Mouse (Mus musculus): ENCODE measurements around the gene Cacna1d. TPM values are rescaled to one million over a fixed set of nuclear protein-coding genes. Genes with fewer than 3 reads are reported as not detected.

Gene Cacna1d
- total and polyA plus RNA-seq, 2 experiments, result 0.55 to 0.72 TPM

DNA sequence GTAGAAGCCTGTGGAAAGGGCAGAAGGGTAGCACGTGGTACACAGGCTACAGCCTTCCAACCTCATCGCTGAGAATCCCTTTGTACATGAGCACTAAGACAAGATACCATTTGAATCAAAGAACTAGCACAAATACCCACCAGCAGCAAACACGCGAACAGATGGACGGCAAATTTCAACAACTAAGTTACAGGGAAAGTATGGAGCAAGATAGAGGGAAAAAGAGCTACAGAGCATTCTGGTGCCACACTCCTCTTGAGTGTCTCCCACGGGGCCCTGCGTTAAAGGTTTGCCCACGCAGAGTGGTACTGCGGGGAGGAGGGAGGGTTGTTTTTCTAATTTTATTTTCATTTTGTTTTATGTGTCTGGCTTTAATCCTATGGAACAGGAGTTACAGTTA is 215.7 kb downstream of the Cacna1d start:
- Histone ChIP-seq H3K27me3 (ENCODE audit: control insufficient read depth, insufficient read depth, low read length) (no peaks in the 10 kb centered on the region), H3K4me1 (ENCODE audit: control insufficient read depth, insufficient read depth, low read length) (no peaks in the 10 kb centered on the region), H3K9ac (ENCODE audit: low read depth, low read length) (no peak overlapping the region), H3K27ac (replicated peaks; ENCODE audit: insufficient read depth, low read depth, low read length) (no peak overlapping the region), H3K36me3 (ENCODE audit: control insufficient read depth, insufficient read depth, low read length) (no peaks in the 10 kb centered on the region), H3K79me2 (ENCODE audit: control insufficient read depth, insufficient read depth, low read length) (no peaks in the 10 kb centered on the region), H3K4me3 (ENCODE audit: insufficient read depth, low read depth, low read length) (no peak overlapping the region)
- no peak for DNase-seq (ENCODE audit: extremely low read depth, low read depth, low spot score)
- TF ChIP-seq CTCF (IDR thresholded peaks at IDR 0.05; ENCODE audit: low read depth, low read length) (no peak), POLR2A (IDR thresholded peaks at IDR 0.05; ENCODE audit: extremely low read depth, insufficient read depth, low read length) (no peak)
- WGBS, result 92% methylated on average over 9 of the region's 9 CpGs

DNA sequence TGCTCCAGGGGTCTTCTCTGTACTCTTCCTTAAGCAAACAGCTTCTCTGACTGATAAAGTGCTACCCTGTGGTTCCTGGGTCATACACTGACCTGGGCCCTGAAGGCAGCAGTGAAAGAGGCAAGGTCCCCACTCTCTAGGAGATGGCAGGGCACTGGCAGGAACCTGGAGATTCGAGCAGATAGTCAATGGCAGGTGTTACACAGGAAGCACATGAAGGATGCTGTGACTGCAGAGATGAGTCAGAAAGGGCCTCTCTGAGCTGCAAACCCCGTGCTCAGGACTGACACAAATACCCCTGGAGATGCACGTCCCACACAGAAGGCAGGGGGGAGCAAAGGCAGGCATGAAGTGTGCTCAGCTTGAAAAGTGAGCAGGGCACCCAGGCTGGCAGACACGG is 218.3 kb downstream of the Cacna1d start:
- Histone ChIP-seq H3K9ac (ENCODE audit: low read depth, low read length) (no peak overlapping the region), H3K79me2 (ENCODE audit: control insufficient read depth, insufficient read depth, low read length) (no peaks in the 10 kb centered on the region), H3K27me3 (ENCODE audit: control insufficient read depth, insufficient read depth, low read length) (no peaks in the 10 kb centered on the region; the same call in 1 of the 2 replicates), H3K4me3 (ENCODE audit: insufficient read depth, low read depth, low read length) (no peak overlapping the region), H3K36me3 (ENCODE audit: control insufficient read depth, insufficient read depth, low read length) (no peaks in the 10 kb centered on the region), H3K27ac (replicated peaks; ENCODE audit: insufficient read depth, low read depth, low read length) (no peak overlapping the region), H3K4me1 (ENCODE audit: control insufficient read depth, insufficient read depth, low read length) (no peaks in the 10 kb centered on the region)
- WGBS, result 79% methylated on average over 4 of the region's 4 CpGs
- DNase-seq (ENCODE audit: extremely low read depth, low read depth, low spot score), result no peak
- TF ChIP-seq POLR2A (IDR thresholded peaks at IDR 0.05; ENCODE audit: extremely low read depth, insufficient read depth, low read length) (no peak), CTCF (IDR thresholded peaks at IDR 0.05; ENCODE audit: low read depth, low read length) (no peak)

DNA sequence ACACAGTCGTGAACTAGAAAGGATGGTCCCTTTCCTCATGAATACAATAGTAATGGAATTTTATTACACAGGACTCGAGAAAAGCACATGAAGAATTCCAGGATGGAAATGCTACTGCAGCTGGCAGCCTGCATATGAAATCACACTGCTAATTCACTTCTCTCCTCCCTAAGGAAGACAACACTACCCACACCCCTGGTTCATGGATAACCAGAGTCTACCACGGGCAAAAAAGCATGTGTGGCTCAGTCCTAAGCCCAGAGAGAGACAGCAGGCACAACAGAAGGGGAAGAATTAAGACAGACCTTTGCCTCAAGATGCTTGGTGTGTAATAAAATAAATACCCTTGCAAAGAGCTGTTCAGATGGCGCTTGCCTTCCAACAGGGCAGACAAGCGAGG is 218.7 kb downstream of the Cacna1d start:
- Histone ChIP-seq H3K4me3 (ENCODE audit: insufficient read depth, low read depth, low read length) (no peak overlapping the region), H3K27ac (replicated peaks; ENCODE audit: insufficient read depth, low read depth, low read length) (no peak overlapping the region), H3K27me3 (ENCODE audit: control insufficient read depth, insufficient read depth, low read length) (no peaks in the 10 kb centered on the region; the same call in 1 of the 2 replicates), H3K9ac (ENCODE audit: low read depth, low read length) (no peak overlapping the region), H3K4me1 (ENCODE audit: control insufficient read depth, insufficient read depth, low read length) (no peaks in the 10 kb centered on the region), H3K36me3 (ENCODE audit: control insufficient read depth, insufficient read depth, low read length) (no peaks in the 10 kb centered on the region), H3K79me2 (ENCODE audit: control insufficient read depth, insufficient read depth, low read length) (no peaks in the 10 kb centered on the region)
- no peak for DNase-seq (ENCODE audit: extremely low read depth, low read depth, low spot score)
- no peak for TF ChIP-seq POLR2A (IDR thresholded peaks at IDR 0.05; ENCODE audit: extremely low read depth, insufficient read depth, low read length)
- TF ChIP-seq CTCF (IDR thresholded peaks at IDR 0.05; ENCODE audit: low read depth, low read length), result no peak
- WGBS, result 84% methylated on average over 5 of the region's 5 CpGs

DNA sequence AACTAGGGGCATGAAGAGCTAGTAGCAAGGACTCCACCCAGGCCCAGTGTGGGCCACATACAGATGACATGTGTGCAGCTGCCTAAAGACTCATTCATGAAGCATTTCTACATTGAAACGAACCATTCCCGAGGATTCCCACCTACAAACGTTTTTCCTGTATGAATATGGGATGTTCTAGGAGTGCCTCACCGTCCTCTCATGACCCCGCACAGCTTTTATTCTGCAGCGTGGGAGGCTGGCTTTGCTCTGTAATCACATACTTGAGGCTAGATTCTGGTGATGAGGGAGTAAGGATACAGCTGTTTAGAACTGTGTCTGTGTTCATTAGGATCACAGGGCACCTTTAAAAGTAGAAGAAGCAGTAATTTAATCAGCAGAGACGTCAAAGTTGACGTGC is 219.4 kb downstream of the Cacna1d start:
- H3K4me1 ChIP-seq (ENCODE audit: control insufficient read depth, insufficient read depth, low read length), result no peaks in the 10 kb centered on the region
- no peaks in the 10 kb centered on the region for H3K36me3 ChIP-seq (ENCODE audit: control insufficient read depth, insufficient read depth, low read length)
- no peaks in the 10 kb centered on the region for H3K79me2 ChIP-seq (ENCODE audit: control insufficient read depth, insufficient read depth, low read length)
- TF ChIP-seq POLR2A (IDR thresholded peaks at IDR 0.05; ENCODE audit: extremely low read depth, insufficient read depth, low read length), result no peak
- no peak for TF ChIP-seq CTCF (IDR thresholded peaks at IDR 0.05; ENCODE audit: low read depth, low read length)
- H3K4me3 ChIP-seq (ENCODE audit: insufficient read depth, low read depth, low read length), result no peak overlapping the region
- no peak for DNase-seq (ENCODE audit: extremely low read depth, low read depth, low spot score)
- H3K9ac ChIP-seq (ENCODE audit: low read depth, low read length), result no peak overlapping the region
- no peaks in the 10 kb centered on the region; the same call in 1 of the 2 replicates for H3K27me3 ChIP-seq (ENCODE audit: control insufficient read depth, insufficient read depth, low read length)
- WGBS, result 86% methylated on average over 8 of the region's 8 CpGs
- no peak overlapping the region for H3K27ac ChIP-seq (replicated peaks; ENCODE audit: insufficient read depth, low read depth, low read length)

DNA sequence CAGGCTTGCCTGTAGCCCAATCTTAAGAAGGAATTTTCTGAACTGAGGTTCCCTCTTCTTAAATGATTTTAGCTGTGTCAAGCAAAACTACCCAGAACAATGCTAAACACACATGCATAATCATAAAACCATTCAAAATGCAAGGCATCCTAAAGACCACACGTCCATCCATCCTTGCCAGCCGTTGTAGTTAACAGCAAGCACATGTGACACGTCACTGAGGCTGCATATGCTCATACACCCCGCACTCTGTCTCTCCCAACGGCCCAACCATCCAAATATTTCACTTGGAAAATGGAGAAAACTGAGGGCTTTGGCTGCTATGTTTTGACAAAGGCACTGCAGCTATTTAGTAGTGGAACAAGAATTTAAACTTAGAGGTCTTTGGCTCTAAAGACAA is 220.9 kb downstream of the Cacna1d start:
- Histone ChIP-seq H3K9ac (ENCODE audit: low read depth, low read length) (no peak overlapping the region), H3K36me3 (ENCODE audit: control insufficient read depth, insufficient read depth, low read length) (no peaks in the 10 kb centered on the region), H3K27me3 (ENCODE audit: control insufficient read depth, insufficient read depth, low read length) (no peaks in the 10 kb centered on the region; the same call in 1 of the 2 replicates), H3K27ac (replicated peaks; ENCODE audit: insufficient read depth, low read depth, low read length) (no peak overlapping the region), H3K79me2 (ENCODE audit: control insufficient read depth, insufficient read depth, low read length) (no peaks in the 10 kb centered on the region), H3K4me1 (ENCODE audit: control insufficient read depth, insufficient read depth, low read length) (no peaks in the 10 kb centered on the region), H3K4me3 (ENCODE audit: insufficient read depth, low read depth, low read length) (no peak overlapping the region)
- DNase-seq (ENCODE audit: extremely low read depth, low read depth, low spot score), result no peak
- WGBS, result 82% methylated on average over 5 of the region's 5 CpGs
- no peak for TF ChIP-seq CTCF (IDR thresholded peaks at IDR 0.05; ENCODE audit: low read depth, low read length)
- TF ChIP-seq POLR2A (IDR thresholded peaks at IDR 0.05; ENCODE audit: extremely low read depth, insufficient read depth, low read length), result no peak

DNA sequence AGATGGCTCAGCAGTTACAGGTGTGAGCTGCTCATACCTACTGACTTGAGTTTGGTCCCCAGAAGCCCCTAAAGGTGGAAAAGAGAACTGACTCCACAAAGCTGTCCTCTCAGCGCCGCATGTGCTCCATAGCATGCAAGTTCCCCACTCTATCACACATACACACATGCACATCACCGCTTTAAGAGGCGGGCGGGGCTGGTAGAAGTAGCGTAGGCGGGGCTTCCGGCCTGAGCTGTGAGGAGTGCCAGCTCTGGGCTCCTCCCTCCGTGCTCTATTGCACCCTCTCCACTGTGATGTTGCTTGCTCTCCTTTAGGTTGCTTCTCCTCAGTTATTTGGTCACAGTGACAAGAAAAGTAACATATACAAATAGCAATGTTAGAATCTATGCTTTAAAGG is 225.5 kb downstream of the Cacna1d start:
- Histone ChIP-seq H3K36me3 (ENCODE audit: control insufficient read depth, insufficient read depth, low read length) (no peaks in the 10 kb centered on the region), H3K79me2 (ENCODE audit: control insufficient read depth, insufficient read depth, low read length) (no peaks in the 10 kb centered on the region), H3K4me1 (ENCODE audit: control insufficient read depth, insufficient read depth, low read length) (peaks cover 4% of the 10 kb centered on the region; the same call in 1 of the 2 replicates), H3K4me3 (ENCODE audit: insufficient read depth, low read depth, low read length) (no peak overlapping the region), H3K9ac (ENCODE audit: low read depth, low read length) (no peak overlapping the region), H3K27me3 (ENCODE audit: control insufficient read depth, insufficient read depth, low read length) (no peaks in the 10 kb centered on the region; the same call in 1 of the 2 replicates), H3K27ac (replicated peaks; ENCODE audit: insufficient read depth, low read depth, low read length) (no peak overlapping the region)
- TF ChIP-seq CTCF (IDR thresholded peaks at IDR 0.05; ENCODE audit: low read depth, low read length), result no peak
- TF ChIP-seq POLR2A (IDR thresholded peaks at IDR 0.05; ENCODE audit: extremely low read depth, insufficient read depth, low read length), result no peak
- 87% methylated on average over 9 of the region's 9 CpGs for WGBS
- no peak for DNase-seq (ENCODE audit: extremely low read depth, low read depth, low spot score)

Data from liver, adult 2 months (tissue).